Mouse (Mus musculus): ENCODE measurements around the gene Slc25a33. TPM values are rescaled to one million over a fixed set of nuclear protein-coding genes. Genes with fewer than 3 reads are reported as not detected.

The Slc25a33 gene
- total and polyA plus RNA-seq, 2 experiments from 2014 or later, result 12.5 to 29.7 TPM

- H3K4me2 ChIP-seq (ENCODE audit: low read depth), result peak overlapping the region; percentile 93
- no peak overlapping the region for H3K4me3 ChIP-seq (ENCODE audit: low read depth, low read length)
- peaks cover 26% of the 10 kb centered on the region for H3K4me1 ChIP-seq (ENCODE audit: insufficient read depth)
- 67% methylated on average over 5 of the region's 5 CpGs for WGBS
- no peak for TF ChIP-seq CTCF (IDR thresholded peaks at IDR 0.05; ENCODE audit: low read depth)
- no peaks in the 10 kb centered on the region for H3K27me3 ChIP-seq (ENCODE audit: insufficient read depth, low read length)
- no peak for ATAC-seq
- H3K36me3 ChIP-seq (ENCODE audit: insufficient read depth), result peaks cover 6% of the 10 kb centered on the region
- DNase-seq, result no peak
- no peaks in the 10 kb centered on the region for H3K9me3 ChIP-seq (ENCODE audit: low read length)
- no peak overlapping the region for H3K27ac ChIP-seq (ENCODE audit: low read depth, low read length)
- H3K9ac ChIP-seq, result no peak overlapping the region
These were observed 38.3 kb downstream of the Slc25a33 start for GRCm38 (mm10) chr4:149735624-149736250.

GRCm38 (mm10) chr4:149734730-149735475 lies 39.2 kb downstream of the Slc25a33 start:
- Histone ChIP-seq H3K27ac (ENCODE audit: low read depth, low read length) (no peak overlapping the region), H3K4me1 (ENCODE audit: insufficient read depth) (peaks cover 26% of the 10 kb centered on the region), H3K36me3 (ENCODE audit: insufficient read depth) (peaks cover 12% of the 10 kb centered on the region), H3K9ac (no peak overlapping the region), H3K4me2 (ENCODE audit: low read depth) (no peak overlapping the region), H3K4me3 (ENCODE audit: low read depth, low read length) (no peak overlapping the region), H3K27me3 (ENCODE audit: insufficient read depth, low read length) (no peaks in the 10 kb centered on the region), H3K9me3 (ENCODE audit: low read length) (no peaks in the 10 kb centered on the region)
- 0 out of 2 replicates have a peak, but pooled peaks have one; percentile 7 for TF ChIP-seq CTCF (IDR thresholded peaks at IDR 0.05; ENCODE audit: low read depth)
- ATAC-seq, result no peak
- 70% methylated on average over 10 of the region's 10 CpGs for WGBS
- no peak for DNase-seq

DNA sequence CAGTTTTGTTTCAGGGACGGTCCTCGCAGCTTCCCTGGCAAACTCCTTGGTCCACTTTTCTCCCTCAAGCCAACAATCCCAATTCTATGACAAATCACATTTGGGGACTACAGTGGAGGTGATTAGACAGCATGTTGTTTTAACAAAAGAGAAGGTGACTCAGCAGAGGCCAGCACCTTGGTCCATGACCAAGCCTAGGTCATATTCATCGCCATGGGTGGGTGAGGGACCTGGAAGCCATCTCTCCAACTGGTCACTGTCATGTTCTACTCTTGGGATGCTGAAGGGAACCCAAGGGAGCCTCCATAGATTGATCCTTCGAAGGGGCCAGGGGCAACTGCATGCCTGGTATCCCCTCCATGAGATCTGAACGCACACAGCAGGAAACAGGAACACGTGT lies 39.8 kb downstream of the Slc25a33 start:
- Histone ChIP-seq H3K4me2 (ENCODE audit: low read depth) (peak overlapping the region; percentile 9; the same call in 1 of the 2 replicates), H3K27me3 (ENCODE audit: insufficient read depth, low read length) (no peaks in the 10 kb centered on the region), H3K9me3 (ENCODE audit: low read length) (no peaks in the 10 kb centered on the region), H3K27ac (ENCODE audit: low read depth, low read length) (peak overlapping the region; percentile 40; the same call in 1 of the 2 replicates), H3K4me3 (ENCODE audit: low read depth, low read length) (no peak overlapping the region), H3K4me1 (ENCODE audit: insufficient read depth) (peaks cover 26% of the 10 kb centered on the region), H3K9ac (no peak overlapping the region), H3K36me3 (ENCODE audit: insufficient read depth) (peaks cover 18% of the 10 kb centered on the region)
- 79% methylated on average over 6 of the region's 6 CpGs for WGBS
- no peak for ATAC-seq
- no peak for DNase-seq
- TF ChIP-seq CTCF (IDR thresholded peaks at IDR 0.05; ENCODE audit: low read depth), result no peak

- Histone ChIP-seq H3K27me3 (ENCODE audit: insufficient read depth, low read length) (no peaks in the 10 kb centered on the region), H3K36me3 (ENCODE audit: insufficient read depth) (peaks cover 23% of the 10 kb centered on the region), H3K9ac (no peak overlapping the region), H3K4me1 (ENCODE audit: insufficient read depth) (peaks cover 26% of the 10 kb centered on the region), H3K4me2 (ENCODE audit: low read depth) (peak overlapping the region; percentile 9; the same call in 1 of the 2 replicates), H3K27ac (ENCODE audit: low read depth, low read length) (peak overlapping the region; percentile 40; the same call in 1 of the 2 replicates), H3K4me3 (ENCODE audit: low read depth, low read length) (no peak overlapping the region), H3K9me3 (ENCODE audit: low read length) (no peaks in the 10 kb centered on the region)
- ATAC-seq (no peak), DNase-seq (peak; percentile 47)
- 36% methylated on average over 6 of the region's 6 CpGs for WGBS
- no peak for TF ChIP-seq CTCF (IDR thresholded peaks at IDR 0.05; ENCODE audit: low read depth)
These were observed 40.3 kb downstream of the Slc25a33 start for GRCm38 (mm10) chr4:149733748-149734147.

- no peak overlapping the region for H3K9ac ChIP-seq
- peaks cover 30% of the 10 kb centered on the region for H3K36me3 ChIP-seq (ENCODE audit: insufficient read depth)
- H3K4me1 ChIP-seq (ENCODE audit: insufficient read depth), result peaks cover 26% of the 10 kb centered on the region
- 78% methylated on average over 10 of the region's 10 CpGs for WGBS
- ATAC-seq (no peak), DNase-seq (no peak)
- TF ChIP-seq CTCF (IDR thresholded peaks at IDR 0.05; ENCODE audit: low read depth), result no peak
- no peaks in the 10 kb centered on the region for H3K9me3 ChIP-seq (ENCODE audit: low read length)
- H3K27ac ChIP-seq (ENCODE audit: low read depth, low read length), result no peak overlapping the region
- H3K27me3 ChIP-seq (ENCODE audit: insufficient read depth, low read length), result no peaks in the 10 kb centered on the region
- H3K4me3 ChIP-seq (ENCODE audit: low read depth, low read length), result no peak overlapping the region
- H3K4me2 ChIP-seq (ENCODE audit: low read depth), result no peak overlapping the region
These were observed 41.3 kb downstream of the Slc25a33 start for GRCm38 (mm10) chr4:149732800-149733199.

- no peak for DNase-seq
These were observed 41.8 kb downstream of the Slc25a33 start for GRCm38 (mm10) chr4:149732313-149732712.

DNA sequence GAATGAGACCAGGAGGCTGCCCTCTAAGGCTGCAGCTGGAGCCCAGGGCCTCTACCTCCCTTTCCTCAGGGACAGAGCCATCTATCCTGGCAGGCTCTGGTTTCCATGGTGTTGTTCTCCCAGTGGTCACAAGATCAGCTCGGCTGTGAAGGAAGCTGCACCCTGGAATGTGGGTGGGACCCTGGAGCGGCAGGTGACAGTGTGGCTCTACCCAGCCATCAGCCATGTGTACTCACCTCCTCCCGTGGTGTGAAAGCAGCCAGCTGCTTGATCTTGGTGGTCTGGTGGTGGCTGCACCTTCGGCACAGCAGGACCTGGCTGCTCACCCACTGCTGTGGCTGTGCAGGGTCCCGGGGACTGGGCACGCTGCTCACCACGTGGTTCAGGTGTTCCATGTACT lies 43.2 kb downstream of the Slc25a33 start:
- ATAC-seq (no peak), DNase-seq (no peak)
- WGBS, result 85% methylated on average over 7 of the region's 7 CpGs
- Histone ChIP-seq H3K36me3 (ENCODE audit: insufficient read depth) (peaks cover 49% of the 10 kb centered on the region), H3K27ac (ENCODE audit: low read depth, low read length) (no peak overlapping the region), H3K9me3 (ENCODE audit: low read length) (no peaks in the 10 kb centered on the region), H3K4me3 (ENCODE audit: low read depth, low read length) (no peak overlapping the region), H3K4me2 (ENCODE audit: low read depth) (no peak overlapping the region), H3K9ac (no peak overlapping the region), H3K4me1 (ENCODE audit: insufficient read depth) (peaks cover 21% of the 10 kb centered on the region), H3K27me3 (ENCODE audit: insufficient read depth, low read length) (no peaks in the 10 kb centered on the region)
- TF ChIP-seq CTCF (IDR thresholded peaks at IDR 0.05; ENCODE audit: low read depth), result no peak

More at GRCm38 (mm10) chr4:149732313-149732712, 41.8 kb downstream of the Slc25a33 start:
- Histone ChIP-seq H3K9ac (no peak overlapping the region), H3K27me3 (ENCODE audit: insufficient read depth, low read length) (no peaks in the 10 kb centered on the region), H3K4me1 (ENCODE audit: insufficient read depth) (peaks cover 26% of the 10 kb centered on the region), H3K36me3 (ENCODE audit: insufficient read depth) (peaks cover 35% of the 10 kb centered on the region), H3K4me2 (ENCODE audit: low read depth) (no peak overlapping the region), H3K9me3 (ENCODE audit: low read length) (no peaks in the 10 kb centered on the region), H3K27ac (ENCODE audit: low read depth, low read length) (no peak overlapping the region), H3K4me3 (ENCODE audit: low read depth, low read length) (no peak overlapping the region)
- no peak for ATAC-seq
- no peak for TF ChIP-seq CTCF (IDR thresholded peaks at IDR 0.05; ENCODE audit: low read depth)
- 85% methylated on average over 3 of the region's 3 CpGs for WGBS
